Mouse (Mus musculus) left cerebral cortex, adult 8-10 months (tissue): Measurements from ENCODE around the gene Zfp26. TPM values are rescaled to one million over a fixed set of nuclear protein-coding genes. Genes with fewer than 3 reads are reported as not detected.

ENCODE experiments used
- total RNA-seq, 4 experiments: library from RNA; stranded (reverse); gene quantifications; 2 replicates each; pipeline ENCODE4 v1.2.4; 2022

The Zfp26 gene
- total RNA-seq, 4 experiments from 2014 or later = 25.2 to 30.1 (median 26.4) TPM

Other genes starting within 250 kb of the Zfp26 start
- gene Olfr871, start 248.0 kb downstream of the Zfp26 start, total RNA-seq = not detected
- not detected for gene Olfr872, start 223.0 kb downstream of the Zfp26 start, total RNA-seq
- gene Olfr39, start 177.8 kb downstream of the Zfp26 start, total RNA-seq = not detected
- gene Olfr873, start 161.6 kb downstream of the Zfp26 start, total RNA-seq = not detected
- gene Olfr18, start 124.1 kb downstream of the Zfp26 start, total RNA-seq = not detected
- 10 to 100 TPM; 10.6 to 13.9 (median 10.8) TPM for gene Zfp560, start 75.0 kb downstream of the Zfp26 start, total RNA-seq
- 10 to 100 TPM; 24.8 to 29.0 (median 24.8) TPM for gene Zfp426, start 32.6 kb upstream of the Zfp26 start, total RNA-seq
- gene Zfp266, start 61.3 kb upstream of the Zfp26 start, total RNA-seq = 10 to 100 TPM; 38.8 to 52.8 (median 43.8) TPM
- gene Zfp846, start 121.1 kb upstream of the Zfp26 start, total RNA-seq = 10 to 100 TPM; 16.4 to 21.1 (median 18.7) TPM
- 100 to 1,000 TPM; 263 to 330 (median 301) TPM for gene Ubl5, start 182.7 kb upstream of the Zfp26 start, total RNA-seq
- 10 to 100 TPM; 20.1 to 29.5 (median 26.9) TPM for gene Fbxl12, start 184.6 kb upstream of the Zfp26 start, total RNA-seq
- 10 to 100 TPM; 32.7 to 37.5 (median 35.2) TPM for gene Pin1, start 191.9 kb upstream of the Zfp26 start, total RNA-seq